Mouse (Mus musculus): ENCODE measurements around the gene AB124611. TPM values are rescaled to one million over a fixed set of nuclear protein-coding genes. Genes with fewer than 3 reads are reported as not detected.
"Not testable (repeated sequence)": the region's sequence is repeated elsewhere in the genome, so short reads cannot be mapped to it uniquely, and the experiment has no call there.

AB124611 gene
- polyA plus RNA-seq (2012; rRNA removed), result 69.1 and 79.0 TPM in 2 replicates

GRCm38 (mm10) chr9:21525937-21526633 lies at the start of gene AB124611:
Gene AB124611 (plus strand): TSS chr9:21526176.
- peak; percentile 37 to 77 for DNase-seq (ENCODE audit: low read depth in 1 of 2, low spot score in 2 of 2)
- Histone ChIP-seq H3K27ac (ENCODE audit: insufficient read depth, low read length) (peak within 1 kb of the TSS; percentile 89), H3K4me3 (ENCODE audit: extremely low read depth, insufficient read depth, insufficient read length) (peak within 1 kb of the TSS; percentile 78)

GRCm38 (mm10) chr9:21477707-21478106 lies 48.3 kb upstream of the AB124611 start:
- H3K4me1 ChIP-seq (ENCODE audit: control insufficient read depth, insufficient read depth, insufficient read length), result no peaks in the 10 kb centered on the region
- DNase-seq (ENCODE audit: low read depth in 1 of 2, low spot score in 2 of 2), result no peak
- no peaks in the 10 kb centered on the region for H3K27me3 ChIP-seq (ENCODE audit: control insufficient read depth, insufficient read depth, low read length)
- H3K4me3 ChIP-seq (ENCODE audit: extremely low read depth, insufficient read depth, insufficient read length), result no peak overlapping the region
- H3K36me3 ChIP-seq (ENCODE audit: control insufficient read depth, insufficient read depth, low read length), result peaks cover 72% of the 10 kb centered on the region
- no peak overlapping the region for H3K27ac ChIP-seq (ENCODE audit: insufficient read depth, low read length)
- TF ChIP-seq POLR2A (IDR thresholded peaks at IDR 0.05; ENCODE audit: low read depth, low read length) (no peak), CTCF (IDR thresholded peaks at IDR 0.05; ENCODE audit: extremely low read depth, insufficient read depth, insufficient read length, insufficient replicate concordance) (no peak)
- 98% methylated on average over 6 of the region's 6 CpGs for WGBS

More at GRCm38 (mm10) chr9:21525937-21526633, at the start of gene AB124611:
- Histone ChIP-seq H3K36me3 (ENCODE audit: control insufficient read depth, insufficient read depth, low read length) (peaks cover 10% of the 10 kb centered on the region), H3K4me1 (ENCODE audit: control insufficient read depth, insufficient read depth, insufficient read length) (peaks cover 12% of the 10 kb centered on the region; the same call in 1 of the 2 replicates), H3K27me3 (ENCODE audit: control insufficient read depth, insufficient read depth, low read length) (no peaks in the 10 kb centered on the region)
- no peak for TF ChIP-seq CTCF (IDR thresholded peaks at IDR 0.05; ENCODE audit: extremely low read depth, insufficient read depth, insufficient read length, insufficient replicate concordance)
- peak; percentile 19; the same call in 1 of the 2 replicates for TF ChIP-seq POLR2A (IDR thresholded peaks at IDR 0.05; ENCODE audit: low read depth, low read length)
- 17% methylated on average over 14 of the region's 14 CpGs for WGBS

GRCm38 (mm10) chr9:21484065-21484464 lies 41.9 kb upstream of the AB124611 start:
- H3K27me3 ChIP-seq (ENCODE audit: control insufficient read depth, insufficient read depth, low read length), result no peaks in the 10 kb centered on the region
- 96% methylated on average over 4 of the region's 4 CpGs for WGBS
- peaks cover 49% of the 10 kb centered on the region for H3K36me3 ChIP-seq (ENCODE audit: control insufficient read depth, insufficient read depth, low read length)
- H3K4me3 ChIP-seq (ENCODE audit: extremely low read depth, insufficient read depth, insufficient read length), result no peak overlapping the region
- TF ChIP-seq POLR2A (IDR thresholded peaks at IDR 0.05; ENCODE audit: low read depth, low read length) (no peak), CTCF (IDR thresholded peaks at IDR 0.05; ENCODE audit: extremely low read depth, insufficient read depth, insufficient read length, insufficient replicate concordance) (no peak)
- no peaks in the 10 kb centered on the region for H3K4me1 ChIP-seq (ENCODE audit: control insufficient read depth, insufficient read depth, insufficient read length)
- DNase-seq (ENCODE audit: low read depth in 1 of 2, low spot score in 2 of 2), result no peak
- H3K27ac ChIP-seq (ENCODE audit: insufficient read depth, low read length), result no peak overlapping the region

- peaks cover 45% of the 10 kb centered on the region for H3K36me3 ChIP-seq (ENCODE audit: control insufficient read depth, insufficient read depth, low read length)
These were observed 37.7 kb upstream of the AB124611 start for GRCm38 (mm10) chr9:21488246-21488645.

GRCm38 (mm10) chr9:21490696-21491095 lies 35.3 kb upstream of the AB124611 start:
- no peaks in the 10 kb centered on the region for H3K4me1 ChIP-seq (ENCODE audit: control insufficient read depth, insufficient read depth, insufficient read length)
- H3K4me3 ChIP-seq (ENCODE audit: extremely low read depth, insufficient read depth, insufficient read length), result no peak overlapping the region
- WGBS, result 95% methylated on average over 9 of the region's 9 CpGs
- no peak for DNase-seq (ENCODE audit: low read depth in 1 of 2, low spot score in 2 of 2)
- H3K27ac ChIP-seq (ENCODE audit: insufficient read depth, low read length), result no peak overlapping the region
- no peaks in the 10 kb centered on the region for H3K27me3 ChIP-seq (ENCODE audit: control insufficient read depth, insufficient read depth, low read length)
- no peak for TF ChIP-seq POLR2A (IDR thresholded peaks at IDR 0.05; ENCODE audit: low read depth, low read length)
- no peak for TF ChIP-seq CTCF (IDR thresholded peaks at IDR 0.05; ENCODE audit: extremely low read depth, insufficient read depth, insufficient read length, insufficient replicate concordance)
- peaks cover 36% of the 10 kb centered on the region for H3K36me3 ChIP-seq (ENCODE audit: control insufficient read depth, insufficient read depth, low read length)

More at GRCm38 (mm10) chr9:21488246-21488645, 37.7 kb upstream of the AB124611 start:
- whole genome bisulfite sequencing, result 97% methylated on average over 1 of the region's 2 CpGs
- H3K27ac ChIP-seq (ENCODE audit: insufficient read depth, low read length); DNase-seq (ENCODE audit: low read depth in 1 of 2, low spot score in 2 of 2); H3K4me1 ChIP-seq (ENCODE audit: control insufficient read depth, insufficient read depth, insufficient read length); H3K27me3 ChIP-seq (ENCODE audit: control insufficient read depth, insufficient read depth, low read length); H3K4me3 ChIP-seq (ENCODE audit: extremely low read depth, insufficient read depth, insufficient read length): not testable (repeated sequence)

- Histone ChIP-seq H3K27ac (ENCODE audit: insufficient read depth, low read length) (no peak overlapping the region), H3K4me1 (ENCODE audit: control insufficient read depth, insufficient read depth, insufficient read length) (no peaks in the 10 kb centered on the region), H3K36me3 (ENCODE audit: control insufficient read depth, insufficient read depth, low read length) (peaks cover 39% of the 10 kb centered on the region), H3K27me3 (ENCODE audit: control insufficient read depth, insufficient read depth, low read length) (no peaks in the 10 kb centered on the region), H3K4me3 (ENCODE audit: extremely low read depth, insufficient read depth, insufficient read length) (no peak overlapping the region)
- no peak for DNase-seq (ENCODE audit: low read depth in 1 of 2, low spot score in 2 of 2)
- WGBS, result 91% methylated on average over 2 of the region's 2 CpGs
- no peak for TF ChIP-seq POLR2A (IDR thresholded peaks at IDR 0.05; ENCODE audit: low read depth, low read length)
- no peak for TF ChIP-seq CTCF (IDR thresholded peaks at IDR 0.05; ENCODE audit: extremely low read depth, insufficient read depth, insufficient read length, insufficient replicate concordance)
These were observed 32.1 kb upstream of the AB124611 start for GRCm38 (mm10) chr9:21493907-21494306.

GRCm38 (mm10) chr9:21494726-21495125 lies 31.2 kb upstream of the AB124611 start:
- DNase-seq (ENCODE audit: low read depth in 1 of 2, low spot score in 2 of 2), result no peak
- Histone ChIP-seq H3K36me3 (ENCODE audit: control insufficient read depth, insufficient read depth, low read length) (peaks cover 44% of the 10 kb centered on the region), H3K27ac (ENCODE audit: insufficient read depth, low read length) (no peak overlapping the region), H3K4me1 (ENCODE audit: control insufficient read depth, insufficient read depth, insufficient read length) (no peaks in the 10 kb centered on the region), H3K4me3 (ENCODE audit: extremely low read depth, insufficient read depth, insufficient read length) (no peak overlapping the region), H3K27me3 (ENCODE audit: control insufficient read depth, insufficient read depth, low read length) (no peaks in the 10 kb centered on the region)
- no peak for TF ChIP-seq CTCF (IDR thresholded peaks at IDR 0.05; ENCODE audit: extremely low read depth, insufficient read depth, insufficient read length, insufficient replicate concordance)
- no peak for TF ChIP-seq POLR2A (IDR thresholded peaks at IDR 0.05; ENCODE audit: low read depth, low read length)
- WGBS, result 97% methylated on average over 9 of the region's 9 CpGs
